Mouse (Mus musculus) natural killer cell, adult 2 months (primary cell): Measurements from ENCODE around the gene Rhbdf2.

Experiments used
- DNase-seq, 2 experiments: peaks; one replicate each; pipeline ENCODE4 v3.0.0; 2022; ENCODE audit warnings: low spot score in 2 of 2

The Rhbdf2 gene

DNA sequence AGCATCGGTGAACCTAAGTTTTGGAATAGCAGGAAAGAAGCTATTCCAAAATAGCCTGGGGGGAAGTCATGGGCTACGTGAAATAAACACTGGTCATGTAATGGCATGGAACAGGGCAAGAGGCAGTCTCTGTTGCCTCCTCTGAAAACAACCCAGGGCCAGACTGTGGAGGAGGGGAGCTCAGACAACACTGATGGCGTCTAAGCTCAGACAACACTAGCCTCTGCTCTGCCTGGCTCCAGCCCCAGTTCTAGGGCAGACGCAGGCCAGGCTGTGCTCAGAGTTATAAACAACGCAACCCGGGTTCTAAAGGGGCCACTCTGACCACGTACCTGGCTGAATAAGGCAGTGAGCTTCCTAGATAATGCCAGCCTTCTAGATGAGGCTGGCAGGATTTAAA lies 76.1 kb downstream of the Rhbdf2 start:
- DNase-seq, result no peak

- DNase-seq, result no peak
Observed at GRCm38 (mm10) chr11:116549273-116550038, 77.4 kb downstream of the Rhbdf2 start.

- DNase-seq, result no peak
Observed at GRCm38 (mm10) chr11:116548780-116549179, 78.0 kb downstream of the Rhbdf2 start.
